Comparison of ENCODE assay signal across 30 mouse cellular contexts in the genomic region with DNA sequence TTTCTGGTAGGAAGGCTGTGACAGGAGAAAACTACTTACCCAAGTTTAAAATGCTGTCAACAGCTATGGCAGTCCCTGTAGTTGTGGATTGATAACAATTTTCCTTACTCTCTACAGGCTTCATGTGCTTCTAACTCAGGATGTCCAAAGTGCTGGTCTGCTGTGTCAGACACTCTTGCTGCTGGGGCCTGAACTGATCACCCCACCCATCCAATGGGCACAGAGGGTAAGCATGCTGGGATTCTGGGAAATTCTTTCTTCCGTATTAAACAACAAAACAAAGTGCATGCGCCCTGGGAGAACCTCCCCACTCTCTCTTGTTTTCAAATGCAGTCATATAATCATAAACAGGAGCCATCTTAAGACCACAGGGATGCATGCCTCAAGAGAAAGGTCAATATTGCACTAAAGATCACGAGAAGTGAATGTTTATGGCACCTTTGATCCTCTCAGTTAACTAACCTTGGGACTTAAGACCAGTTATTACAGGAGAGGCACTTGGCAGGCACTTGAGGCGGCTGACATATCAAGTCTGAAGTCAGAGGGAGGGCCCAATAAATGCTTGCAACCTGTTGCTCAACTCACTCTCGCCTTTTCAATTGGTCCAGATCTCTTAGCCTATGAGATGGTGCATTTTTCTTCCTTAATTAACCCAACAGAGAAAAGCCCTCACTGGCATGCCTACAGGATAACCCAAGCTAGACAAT. TPM values are rescaled to one million over a fixed set of nuclear protein-coding genes. Genes with fewer than 3 reads are reported as not detected.
DNase-seq lines count a peak whose midpoint lies in the region; ATAC-seq and TF ChIP-seq lines count a peak whose summit lies in the region.
"Had no signal": no experiment of that assay in that cellular context is flagged by ENCODE, and none has a peak within 500 bp of the region (broad histone marks: within the 10 kb centered on the region; RNA-seq: fewer than 3 reads in every experiment).

No protein-coding gene starts in this region.

- H3K9ac ChIP-seq in intestine, embryonic 14.5 days (ENCODE audit: low read length): no peak overlapping the region
- H3K9ac ChIP-seq in intestine, embryonic 16.5 days (ENCODE audit: low read depth, low read length): no peak overlapping the region
- no peak overlapping the region for H3K9ac ChIP-seq in lung, postnatal 0 days (replicated peaks; ENCODE audit: low read depth)
- H3K9ac ChIP-seq in forebrain, embryonic 13.5 days: no peak overlapping the region
- H3K9ac ChIP-seq: embryonic facial prominence, embryonic 15.5 days; forebrain, embryonic 12.5 days; heart, embryonic 12.5 days; hindbrain, embryonic 14.5 days; liver, embryonic 14.5 days; lung, embryonic 15.5 days; midbrain, embryonic 12.5 days; neural tube, embryonic 12.5 days had no signal

- H3K4me3 ChIP-seq in intestine, embryonic 14.5 days (ENCODE audit: low read depth, low read length): no peak overlapping the region
- H3K4me3 ChIP-seq in intestine, embryonic 16.5 days (ENCODE audit: low read length): no peak overlapping the region
- no peak overlapping the region for H3K4me3 ChIP-seq in lung, postnatal 0 days (ENCODE audit: low read depth, low read length)
- no peak overlapping the region for H3K4me3 ChIP-seq in forebrain, embryonic 13.5 days
- H3K4me3 ChIP-seq: embryonic facial prominence, embryonic 10.5 days; embryonic facial prominence, embryonic 15.5 days; forebrain, embryonic 12.5 days; heart, adult 2 months; heart, embryonic 12.5 days; lung, embryonic 15.5 days; midbrain, embryonic 12.5 days; myocyte; neural tube, embryonic 12.5 days had no signal

- no peak for DNase-seq in intestine, embryonic 14.5 days (ENCODE audit: low spot score)
- DNase-seq in lung, postnatal 0 days (ENCODE audit: low spot score): peak; percentile 83
- DNase-seq in lung, postnatal 4 days: peak; percentile 47 to 67
- no peak for DNase-seq in left cerebral cortex, adult 9 months (ENCODE audit: low spot score in 2 of 2)
- DNase-seq in B cell, adult 2 months: no peak
- DNase-seq: adrenal gland, postnatal 25 days; cerebellum, adult 11-12 months; cerebellum, adult 9-11 months; gastrocnemius, postnatal 25 days; heart, adult 2 months; heart, postnatal 4 days; kidney, adult 9 months; kidney, postnatal 25 days; liver; right cerebral cortex, adult 18-20 months; right cerebral cortex, postnatal 4 days; thymus, adult 2 months; thymus, postnatal 36 days had no signal

- no peak overlapping the region for H3K27ac ChIP-seq in intestine, embryonic 14.5 days (ENCODE audit: low read depth)
- H3K27ac ChIP-seq in intestine, embryonic 16.5 days (ENCODE audit: low read length): no peak overlapping the region
- H3K27ac ChIP-seq in lung, postnatal 0 days (ENCODE audit: low read length): no peak overlapping the region
- H3K27ac ChIP-seq in forebrain, embryonic 13.5 days: no peak overlapping the region
- H3K27ac ChIP-seq: embryonic facial prominence, embryonic 10.5 days; embryonic facial prominence, embryonic 15.5 days; forebrain, embryonic 12.5 days; heart, adult 2 months; hindbrain, embryonic 14.5 days; liver, embryonic 14.5 days; lung, embryonic 15.5 days; midbrain, embryonic 12.5 days; neural tube, embryonic 12.5 days had no signal

- no peak for TF ChIP-seq CTCF in lung, postnatal 0 days (IDR thresholded peaks at IDR 0.05)

- 65% methylated on average over 5 of the region's 5 CpGs for WGBS in intestine, embryonic 14.5 days
- WGBS in intestine, embryonic 16.5 days: 51% methylated on average over 5 of the region's 5 CpGs
- 48% methylated on average over 5 of the region's 5 CpGs for WGBS in lung, postnatal 0 days
- WGBS in forebrain, embryonic 13.5 days: 85% methylated on average over 5 of the region's 5 CpGs

- no peaks in the 10 kb centered on the region for H3K9me3 ChIP-seq in intestine, embryonic 14.5 days (ENCODE audit: control insufficient read depth, low read length)
- no peaks in the 10 kb centered on the region for H3K9me3 ChIP-seq in intestine, embryonic 16.5 days (ENCODE audit: control insufficient read depth, low read length)
- H3K9me3 ChIP-seq in lung, postnatal 0 days (ENCODE audit: low read length): no peaks in the 10 kb centered on the region
- H3K9me3 ChIP-seq in forebrain, embryonic 13.5 days (replicated peaks): no peaks in the 10 kb centered on the region
- H3K9me3 ChIP-seq: embryonic facial prominence, embryonic 10.5 days; embryonic facial prominence, embryonic 15.5 days; forebrain, embryonic 12.5 days; heart, embryonic 12.5 days; lung, embryonic 15.5 days; midbrain, embryonic 12.5 days; neural tube, embryonic 12.5 days had no signal

- no peaks in the 10 kb centered on the region for H3K36me3 ChIP-seq in intestine, embryonic 14.5 days (ENCODE audit: control insufficient read depth, insufficient read depth, low read length)
- no peaks in the 10 kb centered on the region for H3K36me3 ChIP-seq in intestine, embryonic 16.5 days (ENCODE audit: control insufficient read depth, insufficient read depth, low read length)
- H3K36me3 ChIP-seq in lung, postnatal 0 days (ENCODE audit: insufficient read depth, low read length): no peaks in the 10 kb centered on the region
- H3K36me3 ChIP-seq in forebrain, embryonic 13.5 days (ENCODE audit: poor library complexity, severe bottlenecking): no peaks in the 10 kb centered on the region
- H3K36me3 ChIP-seq: embryonic facial prominence, embryonic 10.5 days; embryonic facial prominence, embryonic 15.5 days; forebrain, embryonic 12.5 days; heart, embryonic 12.5 days; lung, embryonic 15.5 days; midbrain, embryonic 12.5 days; neural tube, embryonic 12.5 days had no signal

- no peak overlapping the region for H3K4me2 ChIP-seq in intestine, embryonic 14.5 days (ENCODE audit: low read length)
- no peak overlapping the region for H3K4me2 ChIP-seq in intestine, embryonic 16.5 days (ENCODE audit: low read depth, low read length)
- no peak overlapping the region for H3K4me2 ChIP-seq in lung, postnatal 0 days (replicated peaks; ENCODE audit: low read depth, low read length)
- H3K4me2 ChIP-seq in forebrain, embryonic 13.5 days: no peak overlapping the region
- H3K4me2 ChIP-seq: embryonic facial prominence, embryonic 15.5 days; forebrain, embryonic 12.5 days; heart, embryonic 12.5 days; hindbrain, embryonic 14.5 days; lung, embryonic 15.5 days; midbrain, embryonic 12.5 days; neural tube, embryonic 12.5 days had no signal

- H3K27me3 ChIP-seq in intestine, embryonic 14.5 days (replicated peaks; ENCODE audit: control insufficient read depth, insufficient read depth, low read length): no peaks in the 10 kb centered on the region
- H3K27me3 ChIP-seq in intestine, embryonic 16.5 days (replicated peaks; ENCODE audit: control insufficient read depth, insufficient read depth, low read length): no peaks in the 10 kb centered on the region
- no peaks in the 10 kb centered on the region for H3K27me3 ChIP-seq in lung, postnatal 0 days (replicated peaks; ENCODE audit: insufficient read depth, low read length)
- no peaks in the 10 kb centered on the region for H3K27me3 ChIP-seq in forebrain, embryonic 13.5 days
- H3K27me3 ChIP-seq: embryonic facial prominence, embryonic 15.5 days; forebrain, embryonic 12.5 days; heart, embryonic 12.5 days; lung, embryonic 15.5 days; midbrain, embryonic 12.5 days; neural tube, embryonic 12.5 days had no signal

- TF ChIP-seq EP300 in lung, postnatal 0 days (IDR thresholded peaks at IDR 0.05): peak; percentile 82

- H3K4me1 ChIP-seq in intestine, embryonic 14.5 days (replicated peaks; ENCODE audit: control insufficient read depth, insufficient read depth, low read length): no peaks in the 10 kb centered on the region
- no peaks in the 10 kb centered on the region for H3K4me1 ChIP-seq in intestine, embryonic 16.5 days (ENCODE audit: control insufficient read depth, insufficient read depth, low read length)
- no peaks in the 10 kb centered on the region for H3K4me1 ChIP-seq in lung, postnatal 0 days (ENCODE audit: insufficient read depth, low read depth, low read length)
- H3K4me1 ChIP-seq in forebrain, embryonic 13.5 days: no peaks in the 10 kb centered on the region
- H3K4me1 ChIP-seq: embryonic facial prominence, embryonic 10.5 days; embryonic facial prominence, embryonic 15.5 days; forebrain, embryonic 12.5 days; heart, embryonic 12.5 days; lung, embryonic 15.5 days; midbrain, embryonic 12.5 days; neural tube, embryonic 12.5 days had no signal

- peak; percentile 58; the same call in 1 of the 2 replicates for ATAC-seq in intestine, embryonic 14.5 days (replicated peaks; ENCODE audit: low FRiP score, low TSS enrichment, low read depth)
- peak; percentile 94 for ATAC-seq in intestine, embryonic 16.5 days
- peak; percentile 85 for ATAC-seq in lung, postnatal 0 days
- ATAC-seq in forebrain, embryonic 13.5 days: no peak

RNA-seq across cellular contexts. Expression of a gene that starts 24.5 kb away (rescaled TPM):
- polyA plus RNA-seq in intestine, embryonic 14.5 days (2014; fragmentation: Nextera tagmentation; extraction: Ambion mirVana): 18.8 and 21.5 TPM in 2 replicates
- polyA plus RNA-seq in intestine, embryonic 16.5 days (2015; fragmentation: Nextera tagmentation; extraction: Ambion mirVana): 15.5 and 20.2 TPM in 2 replicates
- polyA plus RNA-seq in lung, postnatal 0 days (2015; fragmentation: Nextera tagmentation; extraction: Ambion mirVana): 113 and 117 TPM in 2 replicates
- 6.7 and 8.6 TPM in 2 replicates for polyA plus RNA-seq in forebrain, embryonic 13.5 days (2015; fragmentation: Nextera tagmentation; extraction: Ambion mirVana)

RNA-seq across cellular contexts. Expression of a gene that starts 47.4 kb away (rescaled TPM):
- polyA plus RNA-seq in intestine, embryonic 14.5 days (2014; fragmentation: Nextera tagmentation; extraction: Ambion mirVana): 10.9 and 11.3 TPM in 2 replicates
- polyA plus RNA-seq in intestine, embryonic 16.5 days (2015; fragmentation: Nextera tagmentation; extraction: Ambion mirVana): 11.9 and 12.9 TPM in 2 replicates
- 9.0 and 9.9 TPM in 2 replicates for polyA plus RNA-seq in lung, postnatal 0 days (2015; fragmentation: Nextera tagmentation; extraction: Ambion mirVana)
- 7.1 and 9.2 TPM in 2 replicates for polyA plus RNA-seq in forebrain, embryonic 13.5 days (2015; fragmentation: Nextera tagmentation; extraction: Ambion mirVana)

RNA-seq across cellular contexts. Expression of a gene that starts 58.3 kb away (rescaled TPM):
- 13.6 and 17.6 TPM in 2 replicates for polyA plus RNA-seq in intestine, embryonic 14.5 days (2014; fragmentation: Nextera tagmentation; extraction: Ambion mirVana)
- 10.8 and 11.6 TPM in 2 replicates for polyA plus RNA-seq in intestine, embryonic 16.5 days (2015; fragmentation: Nextera tagmentation; extraction: Ambion mirVana)
- polyA plus RNA-seq in lung, postnatal 0 days (2015; fragmentation: Nextera tagmentation; extraction: Ambion mirVana): 5.2 and 6.2 TPM in 2 replicates
- polyA plus RNA-seq in forebrain, embryonic 13.5 days (2015; fragmentation: Nextera tagmentation; extraction: Ambion mirVana): 14.7 and 15.6 TPM in 2 replicates

Comparison
In these comparisons a context has a peak if more than half of its experiments do, and no peak if none do; other contexts are left out.
1. DNase-seq: peak in lung, postnatal 0 days (single experiment) and lung, postnatal 4 days (2 of 2); none in intestine, embryonic 14.5 days (single experiment), left cerebral cortex, adult 9 months (0 of 2) and B cell, adult 2 months (0 of 2).